Mouse (Mus musculus): Measurements from ENCODE around the gene Arhgap20. TPM values are rescaled to one million over a fixed set of nuclear protein-coding genes. Genes with fewer than 3 reads are reported as not detected.

Gene Arhgap20
- total RNA-seq, 2 experiments from 2014 or later: 17.5 to 20.7 TPM

DNA sequence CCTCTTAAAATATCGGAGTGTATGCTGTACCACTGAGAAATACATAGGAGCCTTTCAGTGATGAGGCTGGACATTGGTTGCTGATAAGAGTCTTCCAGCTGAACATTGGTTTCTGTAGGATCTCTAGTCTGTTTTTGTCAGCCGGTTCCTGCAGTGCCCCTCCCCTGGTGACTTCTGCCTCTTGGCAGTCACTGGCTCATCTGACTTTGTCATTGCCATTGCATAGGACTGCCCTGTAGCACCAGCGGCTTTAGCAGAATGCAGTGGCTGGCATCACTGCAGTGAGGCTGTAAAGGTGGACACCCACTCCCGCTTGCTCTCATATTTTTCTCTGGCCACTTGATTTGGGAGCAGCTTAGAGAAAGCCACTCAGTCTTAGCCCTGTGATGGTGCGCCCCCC, 33.1 kb downstream of the Arhgap20 start:
- peak; percentile 49 to 64 for DNase-seq

DNA sequence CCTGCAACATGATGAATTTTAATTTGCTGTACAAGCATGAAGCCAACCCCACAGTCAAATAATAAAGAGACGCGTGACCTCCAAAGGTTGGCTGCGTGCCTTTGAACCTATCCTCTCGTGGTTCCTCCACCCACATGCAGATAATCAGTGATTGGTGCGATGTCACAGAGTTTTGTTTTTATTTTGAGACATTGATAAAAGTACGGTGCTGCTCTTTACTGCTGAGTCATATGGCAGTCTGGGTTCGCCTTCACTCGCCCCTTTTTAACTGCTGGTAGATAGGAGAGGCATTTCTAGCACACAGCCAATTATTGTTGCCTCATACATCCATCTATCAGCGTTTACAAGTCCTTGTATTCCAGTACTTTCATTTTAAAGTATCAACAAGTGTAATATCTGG, 34.0 kb downstream of the Arhgap20 start:
- peak; percentile 58 to 67 for DNase-seq

DNA sequence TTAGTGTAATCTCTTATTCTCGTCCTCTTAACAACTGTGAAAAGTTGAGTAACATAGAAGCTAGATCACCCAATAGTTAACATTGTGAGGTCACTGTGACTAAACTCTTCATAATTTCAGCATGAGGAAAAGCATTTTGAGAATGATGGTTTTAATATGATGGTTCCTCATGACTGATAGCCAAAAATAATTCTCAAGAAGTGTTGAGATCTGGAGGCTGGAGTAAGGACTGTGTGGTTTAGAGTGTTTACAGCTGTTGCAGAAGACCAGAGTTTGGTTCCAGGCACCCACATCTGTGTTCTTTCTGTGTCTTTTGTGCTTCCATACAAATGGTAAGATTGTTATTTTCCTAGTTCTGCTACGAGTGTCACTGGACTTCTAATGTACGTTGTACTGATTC, 42.1 kb downstream of the Arhgap20 start:
- DNase-seq: no peak

GRCm38 (mm10) chr9:51812931-51813330, 47.8 kb downstream of the Arhgap20 start:
- DNase-seq: no peak

DNA sequence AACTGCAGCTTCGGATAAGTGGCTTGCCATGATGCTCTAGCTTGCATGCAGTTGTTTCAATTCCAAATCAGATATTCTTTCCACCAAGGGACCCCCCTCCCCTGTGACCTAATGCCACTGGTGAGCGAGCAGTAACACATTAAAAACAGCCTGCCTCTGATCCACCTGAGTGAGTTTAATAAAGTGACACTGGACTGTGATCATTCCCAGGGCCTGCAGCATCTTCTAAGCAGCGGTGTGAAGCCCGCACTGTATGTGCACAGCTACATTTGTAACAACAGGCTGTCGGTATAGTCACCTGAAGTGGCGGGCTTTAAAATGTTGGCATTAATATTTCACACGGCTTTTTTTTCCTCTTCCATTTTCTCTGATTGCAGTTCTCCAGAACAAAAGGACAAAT, 59.4 kb downstream of the Arhgap20 start:
- DNase-seq: peak in 1 of 2 experiments; percentile 8

DNA sequence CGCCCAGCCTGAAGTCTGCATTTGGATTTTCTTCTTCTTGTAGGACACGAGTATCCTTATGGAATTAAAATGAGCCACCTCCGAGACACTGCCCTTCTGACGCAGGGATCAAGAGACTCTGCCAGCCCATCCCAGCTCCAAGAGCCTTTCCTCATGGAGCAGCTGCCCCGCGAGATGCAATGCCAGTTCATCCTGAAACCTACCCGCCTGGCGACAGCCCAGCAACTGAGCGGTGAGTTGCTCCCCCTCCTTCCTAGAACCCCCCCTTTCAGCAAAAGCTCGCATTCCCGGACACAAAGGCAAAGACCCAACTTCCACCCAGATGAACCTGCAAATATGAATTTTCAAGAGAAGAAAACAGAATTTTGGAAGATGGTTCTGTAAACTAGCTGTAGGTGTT, 66.5 kb downstream of the Arhgap20 start:
- no peak for DNase-seq

DNA sequence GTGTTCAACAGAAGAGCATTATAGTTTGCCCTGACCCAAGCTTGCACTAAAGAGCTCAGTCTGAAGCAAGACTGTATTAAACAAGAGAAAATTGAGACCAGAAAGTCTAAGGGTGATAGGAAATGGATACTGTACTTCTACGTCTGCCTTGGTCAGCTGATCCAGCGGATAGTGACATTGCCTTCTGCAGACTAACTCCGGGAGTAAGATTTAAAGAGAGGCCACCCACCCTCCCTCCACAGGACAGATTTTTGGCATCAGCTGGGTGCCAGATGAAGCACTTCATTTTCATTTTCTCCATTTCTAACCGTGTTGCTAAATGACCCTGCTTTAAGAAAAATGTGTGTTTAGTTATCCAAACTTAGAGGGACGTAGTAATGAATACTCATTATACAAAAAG, 67.2 kb downstream of the Arhgap20 start:
- no peak for DNase-seq

DNA sequence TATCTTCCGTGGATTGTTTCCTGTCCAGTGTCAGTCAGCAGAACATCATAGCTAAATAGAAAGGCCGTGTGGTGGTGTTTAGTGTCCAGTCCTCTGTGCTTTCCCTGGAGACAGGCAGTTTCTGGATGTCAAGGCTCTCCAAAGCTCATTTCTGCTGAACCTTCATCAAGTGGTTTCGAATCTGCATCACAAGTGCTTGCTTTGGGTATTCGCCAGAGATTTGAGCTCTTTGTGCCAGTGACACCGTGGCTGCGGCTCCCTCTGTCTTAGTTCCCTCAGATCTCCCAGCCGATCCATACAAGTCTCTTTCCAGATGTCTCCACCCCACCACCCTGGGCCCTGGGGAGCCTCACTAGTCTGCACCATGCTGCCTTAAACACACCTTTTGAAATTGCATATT, 72.6 kb downstream of the Arhgap20 start:
- peak; percentile 4 to 11 for DNase-seq

GRCm38 (mm10) chr9:51843216-51843615, 78.1 kb downstream of the Arhgap20 start:
- DNase-seq: peak; percentile 17 to 29

DNA sequence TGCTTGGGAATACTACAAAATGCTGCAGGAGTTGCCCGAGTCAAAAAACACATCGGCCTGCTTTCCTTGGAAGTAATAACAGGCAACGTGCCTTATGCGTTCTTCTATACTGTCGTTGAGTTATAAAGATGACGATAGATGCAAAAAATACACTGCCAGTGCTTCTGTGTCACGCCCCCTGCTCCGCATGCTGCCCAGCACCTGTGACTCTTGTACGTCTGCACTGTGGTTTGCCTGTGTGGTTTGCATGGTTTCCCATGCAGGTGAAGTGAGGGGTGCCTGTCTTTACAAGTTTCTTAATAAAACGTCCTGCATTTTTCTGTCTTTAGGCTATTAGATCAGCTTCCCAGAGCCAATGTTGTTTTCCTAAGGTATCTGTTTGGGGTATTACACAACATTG, 80.7 kb downstream of the Arhgap20 start:
- no peak for DNase-seq

DNA sequence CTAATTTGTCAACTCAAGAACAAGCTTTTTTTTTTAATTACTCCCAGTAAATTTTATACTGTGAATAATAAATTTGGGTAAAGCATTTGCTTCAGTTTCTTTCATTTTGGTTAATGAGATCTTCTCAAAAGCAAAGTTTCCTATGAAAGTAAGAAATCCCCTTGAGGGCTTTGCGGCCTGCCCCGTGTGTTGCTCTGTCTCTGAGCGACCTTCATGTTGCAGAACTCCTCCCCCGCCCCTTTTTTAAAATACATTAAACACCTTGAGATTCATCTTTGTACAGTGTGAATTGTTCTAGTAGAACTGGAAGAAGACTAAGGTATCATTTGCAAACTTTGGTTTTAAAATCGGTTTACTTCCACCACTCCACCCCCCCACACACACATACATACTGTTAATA, 88.6 kb downstream of the Arhgap20 start:
- DNase-seq: no peak

GRCm38 (mm10) chr9:51864273-51864672, 99.1 kb downstream of the Arhgap20 start:
- no peak for DNase-seq

- DNase-seq: no peak
Observed at GRCm38 (mm10) chr9:51866634-51867033, 101.5 kb downstream of the Arhgap20 start.

DNA sequence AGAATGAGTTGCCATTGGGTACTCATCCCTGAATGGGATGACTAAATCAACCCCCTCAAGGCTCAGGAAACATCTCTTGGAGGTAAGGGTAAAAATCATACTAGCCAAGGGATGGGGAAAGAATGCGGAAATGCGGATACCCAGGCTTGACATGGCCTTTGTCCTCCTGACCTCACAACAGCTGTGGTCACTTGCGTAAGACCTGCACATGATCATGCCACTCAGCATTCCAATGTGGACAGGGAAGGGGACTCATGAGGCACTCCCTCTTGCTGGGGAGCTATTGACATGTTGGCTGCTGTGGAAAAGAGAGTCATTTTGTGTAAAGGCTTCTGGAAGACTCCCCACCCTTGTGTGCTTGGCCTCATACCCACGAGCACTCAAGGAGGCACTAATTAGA, 103.9 kb downstream of the Arhgap20 start:
- no peak for DNase-seq

- DNase-seq: no peak
Observed at GRCm38 (mm10) chr9:51874348-51874747, 109.2 kb downstream of the Arhgap20 start.

DNA sequence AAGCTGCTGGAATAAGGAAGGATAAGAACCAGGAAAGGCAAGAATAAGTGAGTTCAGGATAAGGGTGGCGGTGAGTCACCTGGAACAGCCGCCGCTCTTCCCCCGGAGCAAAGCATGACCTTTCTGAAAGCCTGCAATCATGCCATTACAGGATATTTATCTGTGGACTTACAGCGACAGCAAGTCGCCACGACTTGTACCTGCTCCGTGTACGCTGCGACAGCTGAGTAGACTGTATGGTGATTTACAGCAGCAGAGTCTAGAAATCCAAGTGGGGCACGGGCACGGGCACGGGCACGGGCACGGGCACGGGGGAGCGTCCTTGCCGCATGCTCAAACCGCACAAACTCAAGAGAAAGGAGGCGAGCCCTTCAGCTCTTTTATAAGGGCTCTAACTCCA, 110.4 kb downstream of the Arhgap20 start:
- no peak for DNase-seq

GRCm38 (mm10) chr9:51881386-51881785, 116.2 kb downstream of the Arhgap20 start:
- peak in 1 of 2 experiments; percentile 10 for DNase-seq

DNA sequence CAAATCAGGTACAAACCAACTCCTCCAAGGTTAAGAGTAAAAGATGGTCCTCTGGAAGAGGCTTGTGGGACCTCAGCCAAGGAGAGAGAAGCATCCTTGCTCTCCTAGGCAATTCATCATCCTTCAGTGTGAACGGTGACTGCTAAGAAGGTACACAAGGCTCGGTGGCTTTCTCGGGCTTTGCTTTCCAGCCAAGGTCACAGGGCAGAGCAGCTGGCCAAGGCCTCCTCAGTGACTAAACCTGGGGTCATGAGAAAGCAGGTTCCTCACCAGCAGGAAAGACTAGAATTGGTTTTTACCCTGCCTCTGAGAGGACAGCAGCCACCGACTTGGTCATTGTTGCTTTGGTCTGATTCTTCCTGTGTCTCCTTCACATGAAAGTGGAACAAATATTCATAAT, 116.7 kb downstream of the Arhgap20 start:
- DNase-seq: no peak

DNA sequence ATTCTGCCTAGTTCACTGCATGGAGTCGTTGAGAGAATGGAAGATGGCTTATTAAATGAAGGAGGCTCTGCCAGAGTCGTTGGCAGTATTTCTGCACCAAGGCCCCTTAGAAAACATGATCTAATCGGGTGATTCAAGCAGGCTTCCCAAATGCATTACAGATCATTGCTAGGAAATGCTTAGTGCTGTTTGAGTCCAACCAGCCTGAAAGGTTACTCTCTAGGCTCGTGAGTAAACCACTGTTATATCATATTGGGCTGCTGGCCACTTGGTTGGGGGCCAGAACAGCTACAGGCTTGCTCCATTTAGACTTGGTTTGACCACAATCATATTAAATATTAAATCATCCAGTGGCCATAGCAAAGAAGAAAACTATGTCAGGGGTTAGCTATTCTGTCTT, 118.2 kb downstream of the Arhgap20 start:
- DNase-seq: peak; percentile 15 to 36

DNA sequence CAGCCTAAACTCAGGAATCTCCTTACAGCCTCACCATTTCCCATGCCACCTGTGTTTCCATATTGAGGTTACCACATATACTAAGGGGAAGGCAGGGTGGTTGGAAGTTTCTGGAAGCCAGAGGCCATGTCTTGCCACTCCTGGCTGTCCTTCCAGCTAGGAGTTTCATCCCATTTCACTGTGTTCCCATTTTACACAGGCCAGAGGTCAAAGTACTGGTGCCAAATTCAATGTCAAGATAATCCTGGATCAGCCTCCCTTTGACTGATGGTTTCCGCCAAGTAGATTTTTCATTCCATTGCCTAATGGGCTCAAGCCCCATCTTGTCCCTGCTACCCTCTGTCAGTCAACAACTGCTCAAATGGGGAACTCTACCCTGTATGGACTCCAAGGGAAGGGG, 127.8 kb downstream of the Arhgap20 start:
- no peak for DNase-seq

Other genes starting within 250 kb of the Arhgap20 start
- gene Fdx1, start 198.2 kb downstream of the Arhgap20 start, total RNA-seq (2021): 100 to 1,000 TPM; 104 to 126 TPM

Measured in heart, adult 18-20 months (tissue).